Mouse (Mus musculus) CD4-positive, CD25-positive, alpha-beta regulatory T cell, adult 4 months (primary cell): ENCODE results near the gene Sgta. TPM values are rescaled to one million over a fixed set of nuclear protein-coding genes. Genes with fewer than 3 reads are reported as not detected.
A peak's percentile ranks its signal among the peaks of the same experiment; 100 is the strongest.
"Not testable (repeated sequence)": the region's sequence is repeated elsewhere in the genome, so short reads cannot be mapped to it uniquely, and the experiment has no call there.

Source experiments
- ATAC-seq: one replicate; pipeline ENCODE4 v1.8.0; 2017
- polyA plus RNA-seq, 2 experiments: library from polyadenylated mRNA; unstranded; fragments of 100-300 nt; shearing (Covaris generic); gene quantifications; one replicate each; pipeline ENCODE4 v1.2.1; 2017

Gene Sgta
- polyA plus RNA-seq = 100 to 1,000 TPM in 1 of 2 experiments, 10 to 100 TPM in 1; 78.9 to 148 TPM

GRCm38 (mm10) chr10:81059603-81060543, at the start of gene Sgta:
Sgta (minus strand) TSS chr10:81060181.
- peak; percentile 95 for ATAC-seq

DNA sequence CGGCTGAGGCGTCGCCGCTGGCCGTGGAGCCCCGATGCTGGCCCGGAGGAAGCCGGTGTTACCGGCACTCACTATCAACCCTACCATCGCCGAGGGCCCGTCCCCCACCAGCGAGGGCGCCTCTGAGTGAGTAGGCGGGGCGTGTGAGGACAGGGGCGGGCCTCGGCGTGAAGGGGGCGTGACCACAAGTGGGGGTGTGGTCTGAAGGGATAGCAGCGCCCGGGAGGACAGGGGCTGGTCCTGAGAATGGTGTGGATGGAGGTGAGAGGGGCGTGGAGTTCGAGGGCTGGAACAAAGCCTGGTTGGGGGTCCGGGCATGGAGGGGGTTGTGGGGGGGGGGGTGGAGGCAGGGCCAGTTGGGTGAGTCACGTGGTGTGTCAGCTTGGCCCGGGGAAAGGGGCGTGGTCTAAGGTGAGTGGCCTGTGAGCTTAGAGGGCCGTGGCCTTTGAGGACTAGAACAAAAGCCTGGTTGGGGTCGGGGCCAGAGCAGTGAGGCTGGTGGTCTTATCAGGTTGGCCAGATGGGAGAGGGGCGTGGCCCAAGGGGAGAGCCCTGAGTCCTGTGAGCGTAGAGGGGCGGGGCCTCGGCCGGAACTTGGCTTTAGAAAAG, 46.2 kb upstream of the Sgta start:
- ATAC-seq = peak; percentile 78

GRCm38 (mm10) chr10:81105565-81106112, 45.7 kb upstream of the Sgta start, which contains the start of gene Map2k2:
Map2k2 (plus strand) TSS chr10:81105915.
- peak; percentile 91 for ATAC-seq

DNA sequence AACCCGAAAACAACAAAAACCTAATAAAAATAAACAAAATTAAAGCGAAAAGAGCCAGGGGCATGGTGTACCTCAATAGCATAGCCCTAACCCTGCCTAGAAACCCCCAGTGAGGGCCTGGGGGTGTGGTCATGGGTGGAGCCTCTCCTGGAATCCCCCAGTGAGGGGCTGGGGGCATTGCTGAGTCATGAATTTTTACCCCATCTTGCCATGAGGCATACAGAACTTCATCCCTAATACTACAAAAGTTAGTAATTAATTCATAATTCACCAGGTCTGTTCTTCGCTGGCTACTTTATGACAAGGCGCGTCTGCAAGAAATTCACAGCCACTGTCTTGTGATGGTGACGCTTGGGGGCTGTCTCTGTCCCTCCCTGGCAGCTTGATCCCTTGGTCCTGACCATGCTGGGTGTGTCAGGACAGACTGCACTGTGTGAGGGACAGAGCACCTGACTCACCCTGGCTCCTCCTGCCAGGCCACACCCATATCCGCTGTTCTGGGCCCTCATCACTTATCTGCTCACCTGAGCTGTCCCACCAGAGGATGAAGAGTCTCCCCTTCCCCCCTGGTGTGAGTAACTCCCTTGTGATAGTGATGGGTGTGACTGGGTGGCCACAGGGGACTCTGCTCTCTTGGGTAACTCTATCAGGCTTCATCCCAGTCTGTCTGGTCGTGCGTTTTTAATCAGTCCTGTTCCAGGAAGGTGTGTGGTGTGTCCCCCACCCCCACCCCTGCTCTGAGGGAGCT, 35.1 kb upstream of the Sgta start:
- no peak for ATAC-seq

GRCm38 (mm10) chr10:81092465-81093250, 32.7 kb upstream of the Sgta start:
- ATAC-seq = no peak

- ATAC-seq = no peak
Measured at GRCm38 (mm10) chr10:81090621-81091020, 30.6 kb upstream of the Sgta start.

- ATAC-seq = no peak
Measured at GRCm38 (mm10) chr10:81089216-81089615, 29.2 kb upstream of the Sgta start.

- ATAC-seq = no peak
Measured at GRCm38 (mm10) chr10:81087021-81087420, 27.0 kb upstream of the Sgta start.

DNA sequence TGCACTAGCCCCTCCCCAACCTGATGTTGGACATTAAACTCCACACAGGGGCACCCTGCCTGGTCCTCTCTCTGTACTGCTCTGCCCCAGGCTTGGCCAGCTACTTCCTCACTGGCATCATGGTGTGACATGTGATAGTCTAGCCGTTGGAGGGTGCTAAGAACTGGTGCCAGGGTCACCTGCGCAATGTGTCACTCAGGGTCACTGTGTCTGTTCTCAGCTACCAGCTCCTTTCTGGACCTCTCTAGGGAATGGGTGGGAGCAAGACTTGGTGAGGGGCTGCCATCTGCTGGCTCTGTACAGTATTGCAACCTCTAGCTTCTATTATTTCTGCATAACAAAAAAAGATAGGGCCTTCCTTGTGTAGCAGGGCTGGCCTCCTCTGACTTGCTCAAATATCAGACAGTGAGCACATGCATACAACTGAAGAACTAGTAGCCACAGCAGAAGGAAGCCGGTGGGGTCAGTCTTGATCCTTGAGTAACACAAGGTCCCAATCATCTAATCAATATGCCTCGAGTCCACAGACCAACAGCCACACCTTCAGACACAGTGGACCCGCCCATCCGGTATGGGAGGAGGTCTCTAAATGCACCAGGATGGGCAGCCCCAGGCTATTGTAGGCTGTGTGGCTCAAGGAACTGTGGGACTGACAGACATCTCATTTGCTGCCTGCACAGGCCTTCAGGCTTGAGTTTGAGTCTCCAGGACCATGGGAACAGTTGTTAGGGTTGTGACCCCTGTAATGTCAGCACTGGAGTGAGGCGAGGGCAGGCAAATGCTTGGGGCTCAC, 22.4 kb upstream of the Sgta start:
- peak; percentile 63 for ATAC-seq

GRCm38 (mm10) chr10:81080008-81080655, 20.2 kb upstream of the Sgta start:
- no peak for ATAC-seq

- no peak for ATAC-seq
Measured at GRCm38 (mm10) chr10:81077916-81078315, 17.9 kb upstream of the Sgta start.

GRCm38 (mm10) chr10:81076356-81076755, 16.4 kb upstream of the Sgta start:
- no peak for ATAC-seq

- no peak for ATAC-seq
Measured at GRCm38 (mm10) chr10:81075734-81076133, 15.8 kb upstream of the Sgta start.

DNA sequence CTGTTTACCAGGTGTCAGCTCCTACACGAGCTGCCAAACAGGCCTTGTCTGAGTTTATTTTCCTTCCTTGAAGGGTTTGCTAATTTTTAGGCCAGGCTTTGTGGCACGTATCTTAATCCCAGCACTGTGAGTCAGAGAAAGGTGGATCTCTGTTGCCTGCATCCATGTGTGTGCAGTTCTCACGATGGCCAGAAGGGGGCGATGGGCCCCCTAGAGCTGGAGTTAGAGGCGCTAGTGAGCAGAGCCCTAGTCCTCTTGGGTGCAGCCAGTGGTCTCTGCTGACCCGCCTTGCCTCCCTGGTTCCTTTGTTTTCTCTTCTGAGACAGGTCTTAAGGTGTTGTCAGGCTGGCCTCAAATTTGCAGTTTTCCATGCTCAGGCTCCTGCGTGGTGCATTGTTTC, 13.5 kb upstream of the Sgta start:
- no peak for ATAC-seq

GRCm38 (mm10) chr10:81072290-81072689, 12.3 kb upstream of the Sgta start:
- no peak for ATAC-seq

GRCm38 (mm10) chr10:81069836-81070235, 9.9 kb upstream of the Sgta start, which contains the start of gene Thop1:
Thop1 (plus strand) TSS chr10:81070035.
- ATAC-seq = peak; percentile 99

DNA sequence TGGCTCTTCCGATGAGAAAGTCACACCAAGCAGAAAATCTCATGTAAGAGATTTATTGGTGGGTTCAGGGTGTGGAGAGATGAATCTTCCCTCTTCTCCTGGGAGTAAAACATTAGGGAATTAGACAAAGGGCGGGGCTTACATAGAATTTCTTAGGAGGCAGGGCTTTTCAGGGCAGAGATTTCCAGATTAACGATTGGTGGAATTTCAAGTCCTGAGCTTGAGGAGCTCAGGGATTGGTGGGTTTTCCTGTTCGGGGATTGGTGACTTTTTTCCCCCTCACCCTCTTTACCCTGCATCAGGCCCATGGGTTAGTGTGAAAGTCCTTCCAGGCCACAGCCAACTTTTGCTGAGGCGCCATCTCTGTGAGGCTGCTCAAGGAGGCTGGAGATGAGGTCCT, 8.7 kb upstream of the Sgta start:
- no peak for ATAC-seq

DNA sequence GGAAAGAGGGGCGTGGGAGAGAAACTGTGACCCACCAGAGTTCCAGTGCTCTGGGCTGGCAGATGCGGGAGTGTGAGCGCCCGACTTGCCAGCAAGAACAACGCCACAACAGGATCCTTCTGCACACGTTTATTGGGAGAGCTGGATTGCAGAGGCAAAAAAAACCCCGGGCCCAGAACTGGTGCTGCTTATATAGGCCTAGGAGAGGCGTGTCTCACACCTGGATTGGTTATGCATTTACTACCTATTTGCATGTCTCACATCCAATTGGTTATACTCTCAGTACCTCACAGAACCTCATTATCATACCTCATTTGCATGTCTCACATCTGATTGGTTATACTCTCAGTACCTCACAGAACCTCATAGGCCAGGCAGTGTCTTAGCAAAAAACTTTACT, 4.5 kb upstream of the Sgta start:
- not testable (repeated sequence) for ATAC-seq

- ATAC-seq = no peak
Measured at GRCm38 (mm10) chr10:81062710-81063109, 2.7 kb upstream of the Sgta start.

DNA sequence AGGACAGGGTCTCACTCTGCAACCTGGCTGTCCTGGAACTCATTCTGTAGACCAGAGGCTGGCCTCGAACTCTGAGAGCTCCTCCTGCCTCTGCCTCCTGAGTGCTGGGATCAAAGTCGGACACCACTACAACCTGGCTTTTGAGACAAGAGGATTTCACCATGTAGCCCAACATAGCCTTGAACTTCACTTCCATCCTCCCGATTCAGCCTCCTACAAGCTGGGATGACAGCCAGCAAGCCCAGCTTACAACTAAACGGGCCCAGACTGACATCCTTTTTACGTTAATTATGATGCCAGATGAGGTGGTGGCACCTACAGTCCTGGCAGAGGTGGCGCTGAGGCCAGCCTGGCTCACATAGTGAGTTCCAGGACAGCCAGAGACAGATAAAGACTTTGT, 1.1 kb downstream of the Sgta start:
- no peak for ATAC-seq
